Mouse (Mus musculus) lung, embryonic 14.5 days (tissue): ENCODE measurements around the gene Fbxo4. TPM values are rescaled to one million over a fixed set of nuclear protein-coding genes. Genes with fewer than 3 reads are reported as not detected.
A peak's percentile ranks its signal among the peaks of the same experiment; 100 is the strongest.

ENCODE experiments used
- ATAC-seq: fragments of 200-750 bp; cut with Nextera tagmentation; 2 replicates; pipeline ENCODE4 v1.8.0; 2017; ENCODE audit warnings: mild to moderate bottlenecking, moderate TSS enrichment, moderate library complexity; ENCODE audit not compliant: insufficient read depth
- DNase-seq: peaks from one replicate; pipeline ENCODE4 v3.0.0-alpha.2; 2015
- H3K27ac ChIP-seq: fragments of 300-500 bp; sonication (generic); 2 replicates; pipeline ENCODE4 v1.5.1; 2014; ENCODE audit warnings: low read depth, mild to moderate bottlenecking, moderate library complexity
- H3K27me3 ChIP-seq: fragments of 300-500 bp; sonication (generic); 2 replicates; pipeline ENCODE4 v1.6.1; 2014; ENCODE audit warnings: low read length, control low read depth; ENCODE audit not compliant: insufficient read depth
- H3K36me3 ChIP-seq: fragments of 300-500 bp; sonication (generic); 2 replicates; pipeline ENCODE4 v1.6.1; 2014; ENCODE audit warnings: control low read depth; ENCODE audit not compliant: insufficient read depth
- H3K4me1 ChIP-seq: fragments of 300-500 bp; sonication (generic); 2 replicates; pipeline ENCODE4 v1.6.1; 2014; ENCODE audit warnings: antibody characterized with exemption, control low read depth; ENCODE audit not compliant: insufficient read depth
- H3K4me2 ChIP-seq: fragments of 300-500 bp; sonication (generic); 2 replicates; pipeline ENCODE4 v1.6.1; 2014; ENCODE audit warnings: mild to moderate bottlenecking
- H3K4me3 ChIP-seq: fragments of 300-500 bp; sonication (generic); 2 replicates; pipeline ENCODE4 v1.5.1; 2014; ENCODE audit warnings: low read depth, low read length
- H3K9ac ChIP-seq: fragments of 300-500 bp; sonication (generic); 2 replicates; pipeline ENCODE4 v1.6.1; 2014
- H3K9me3 ChIP-seq: fragments of 300-500 bp; sonication (generic); 2 replicates; pipeline ENCODE4 v1.6.1; 2016; ENCODE audit warnings: low read depth, low read length, control low read depth
- CTCF ChIP-seq: IDR thresholded peaks from 2 replicates; pipeline ENCODE4 v1.5.1; 2016; ENCODE audit warnings: antibody characterized with exemption, low read depth
- WGBS: fragments of 180-500 bp; shearing (Covaris S2); extraction: QIAGEN DNeasy Blood & Tissue Kit; methylation state at CpG from one replicate; pipeline ENCODE4 v1.1.7; 2014; 5-methylcytosine and 5-hydroxymethylcytosine counted together
- polyA plus RNA-seq: library from polyadenylated mRNA; unstranded; fragments of >200 nt; fragmentation: Nextera tagmentation; extraction: Ambion mirVana; gene quantifications from 2 replicates; pipeline ENCODE4 v1.2.1, GENCODE M21; 2014

Gene Fbxo4
- polyA plus RNA-seq, 1 experiment from 2014 or later: 12.6 TPM

DNA sequence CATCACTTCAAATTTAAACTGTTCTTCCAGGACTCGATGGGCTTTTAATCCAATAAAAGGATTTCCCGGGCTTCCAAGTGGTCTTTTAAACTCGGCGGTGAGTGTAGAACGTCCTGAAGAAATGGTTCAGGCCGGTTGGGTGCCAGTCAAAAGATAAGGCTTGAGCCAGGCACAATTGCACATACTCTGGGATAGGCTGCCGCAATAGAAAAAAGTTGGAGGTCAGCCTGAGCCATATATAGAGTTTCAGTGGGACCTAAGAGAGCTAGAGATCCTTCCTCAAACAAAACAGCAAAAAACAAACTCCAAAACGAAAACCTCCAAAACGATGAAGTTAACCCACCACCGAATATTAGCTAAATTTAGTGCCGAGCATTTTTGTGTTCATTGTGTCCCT lies 46.1 kb upstream of the Fbxo4 start:
- no peak overlapping the region for H3K9ac ChIP-seq
- WGBS: 61% methylated on average over 11 of the region's 11 CpGs
- H3K4me1 ChIP-seq: no peaks in the 10 kb centered on the region; the same call in 1 of the 2 replicates

DNA sequence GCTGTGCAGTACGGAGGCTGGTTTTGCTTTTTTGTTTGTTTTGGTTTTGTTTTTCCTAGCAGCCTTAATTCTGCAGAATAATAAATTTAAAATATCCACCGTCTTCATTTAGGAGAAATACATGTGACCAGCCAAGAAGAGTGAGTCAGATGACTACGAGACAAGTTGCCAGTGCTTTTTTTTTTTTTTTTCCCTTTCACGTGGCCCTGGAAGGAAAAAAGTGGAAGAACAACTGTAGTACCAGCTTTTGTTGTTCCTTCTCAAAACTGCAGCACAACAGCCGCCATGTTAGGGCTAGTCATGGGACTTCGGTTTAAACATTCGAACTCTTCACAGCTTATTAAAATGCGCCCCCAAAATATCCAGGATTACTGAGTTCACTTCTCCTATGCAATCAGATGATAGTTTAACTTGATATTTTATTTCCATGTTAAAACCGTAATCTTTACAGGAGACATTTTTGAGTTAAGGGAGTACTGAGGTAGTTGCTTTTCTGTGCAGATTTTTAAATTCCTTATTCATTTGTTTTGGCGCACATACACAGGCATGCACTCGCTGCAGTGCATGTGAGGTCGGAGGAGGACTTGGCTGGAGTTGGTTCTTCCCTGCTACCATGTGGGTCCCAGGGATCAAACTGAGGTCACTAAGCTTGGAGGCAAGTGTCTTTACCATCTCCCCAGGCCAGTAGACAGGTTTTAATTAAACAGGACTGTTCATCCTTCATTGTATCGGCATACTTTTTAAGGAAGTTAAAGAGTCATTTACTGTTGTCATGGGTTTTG lies 45.5 kb upstream of the Fbxo4 start:
- Histone ChIP-seq H3K27ac (no peak overlapping the region), H3K27me3 (no peaks in the 10 kb centered on the region), H3K9me3 (no peaks in the 10 kb centered on the region), H3K4me1 (no peaks in the 10 kb centered on the region; the same call in 1 of the 2 replicates), H3K4me3 (no peak overlapping the region), H3K4me2 (no peak overlapping the region), H3K36me3 (no peaks in the 10 kb centered on the region), H3K9ac (no peak overlapping the region)
- no peak for ATAC-seq
- TF ChIP-seq CTCF: no peak
- whole genome bisulfite sequencing: 75% methylated on average over 13 of the region's 13 CpGs
- DNase-seq: no peak

More for the DNA sequence above, 46.1 kb upstream of the Fbxo4 start:
- no peaks in the 10 kb centered on the region for H3K9me3 ChIP-seq
- ATAC-seq (no peak), DNase-seq (no peak)
- peak overlapping the region; percentile 70 for H3K4me2 ChIP-seq
- H3K27ac ChIP-seq: no peak overlapping the region; the same call in 1 of the 2 replicates
- no peak overlapping the region for H3K4me3 ChIP-seq
- H3K27me3 ChIP-seq: no peaks in the 10 kb centered on the region
- TF ChIP-seq CTCF: no peak
- H3K36me3 ChIP-seq: no peaks in the 10 kb centered on the region

DNA sequence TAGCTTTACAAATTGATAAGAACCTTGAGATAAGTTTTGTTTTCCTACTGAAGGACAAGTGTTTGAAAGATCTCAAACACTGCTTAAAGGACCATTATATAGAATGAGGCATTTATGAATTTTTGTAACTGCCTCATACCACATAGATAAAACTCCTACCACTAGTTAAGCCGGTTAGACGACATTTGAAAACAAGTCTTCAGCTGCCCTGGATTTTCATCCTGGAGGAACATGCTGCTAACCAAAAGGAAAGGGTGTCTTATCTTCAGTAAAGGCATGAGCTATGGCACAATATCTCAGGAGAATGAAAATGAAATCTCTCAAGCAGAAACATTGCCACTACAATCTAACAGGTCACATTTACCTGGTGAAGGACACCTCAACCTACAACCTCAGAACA lies 44.4 kb upstream of the Fbxo4 start:
- no peaks in the 10 kb centered on the region for H3K36me3 ChIP-seq
- WGBS: 67% methylated on average over 2 of the region's 2 CpGs
- H3K4me3 ChIP-seq: no peak overlapping the region
- H3K27me3 ChIP-seq: no peaks in the 10 kb centered on the region
- no peak for TF ChIP-seq CTCF
- DNase-seq (peak; percentile 34), ATAC-seq (no peak)
- no peak overlapping the region for H3K27ac ChIP-seq
- H3K9ac ChIP-seq: no peak overlapping the region
- no peaks in the 10 kb centered on the region for H3K9me3 ChIP-seq
- H3K4me2 ChIP-seq: no peak overlapping the region
- H3K4me1 ChIP-seq: no peaks in the 10 kb centered on the region; the same call in 1 of the 2 replicates

DNA sequence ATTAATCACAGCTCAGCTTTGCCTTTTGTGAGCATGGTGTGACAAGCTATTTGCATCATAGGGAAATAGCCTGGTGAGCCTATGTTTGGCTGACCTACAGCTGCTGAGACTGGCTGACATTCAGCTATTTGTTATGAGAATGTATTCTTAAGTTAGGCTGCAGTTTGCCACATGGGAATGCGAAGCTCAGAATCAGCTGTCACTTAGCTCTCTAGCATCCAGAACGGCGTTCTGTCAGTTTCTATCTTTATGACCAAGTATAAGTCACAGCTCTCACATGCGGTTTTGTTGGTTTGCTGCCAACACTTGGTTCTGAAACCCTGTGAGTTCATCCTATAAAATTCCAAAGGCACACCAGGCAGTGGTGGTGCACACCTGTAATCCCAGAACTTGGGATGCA lies 41.3 kb upstream of the Fbxo4 start:
- Histone ChIP-seq H3K36me3 (no peaks in the 10 kb centered on the region), H3K4me3 (no peak overlapping the region), H3K27me3 (no peaks in the 10 kb centered on the region), H3K9me3 (no peaks in the 10 kb centered on the region), H3K9ac (no peak overlapping the region), H3K27ac (no peak overlapping the region), H3K4me2 (no peak overlapping the region), H3K4me1 (no peaks in the 10 kb centered on the region)
- DNase-seq (peak; percentile 29), ATAC-seq (no peak)
- no peak for TF ChIP-seq CTCF
- WGBS: 47% methylated on average over 4 of the region's 4 CpGs

DNA sequence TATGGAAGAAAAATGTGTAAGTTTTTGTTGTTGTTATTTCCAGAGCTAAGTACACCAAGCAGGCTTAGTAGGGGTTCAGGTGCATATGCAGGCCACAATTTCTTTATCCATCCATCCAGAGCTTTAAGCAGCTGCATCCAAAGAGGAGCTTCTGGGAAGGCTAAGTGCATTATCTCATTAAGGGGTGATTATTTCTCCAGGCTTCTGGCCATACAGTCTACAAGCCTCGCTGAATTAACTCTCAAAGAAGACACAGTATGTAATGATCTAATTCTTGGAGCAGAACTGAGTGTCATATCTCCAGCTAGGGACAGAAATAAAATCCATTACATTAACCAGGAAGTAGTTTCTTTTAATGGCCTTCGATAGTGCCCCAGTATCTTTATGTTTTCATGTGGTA lies 34.5 kb upstream of the Fbxo4 start:
- WGBS: 67% methylated on average over 2 of the region's 2 CpGs
- TF ChIP-seq CTCF: no peak
- H3K27ac ChIP-seq: no peak overlapping the region
- no peak overlapping the region for H3K9ac ChIP-seq
- no peak overlapping the region for H3K4me3 ChIP-seq
- H3K4me2 ChIP-seq: no peak overlapping the region
- no peaks in the 10 kb centered on the region for H3K36me3 ChIP-seq
- H3K27me3 ChIP-seq: no peaks in the 10 kb centered on the region
- no peaks in the 10 kb centered on the region for H3K9me3 ChIP-seq
- DNase-seq: no peak
- no peak for ATAC-seq
- no peaks in the 10 kb centered on the region for H3K4me1 ChIP-seq

DNA sequence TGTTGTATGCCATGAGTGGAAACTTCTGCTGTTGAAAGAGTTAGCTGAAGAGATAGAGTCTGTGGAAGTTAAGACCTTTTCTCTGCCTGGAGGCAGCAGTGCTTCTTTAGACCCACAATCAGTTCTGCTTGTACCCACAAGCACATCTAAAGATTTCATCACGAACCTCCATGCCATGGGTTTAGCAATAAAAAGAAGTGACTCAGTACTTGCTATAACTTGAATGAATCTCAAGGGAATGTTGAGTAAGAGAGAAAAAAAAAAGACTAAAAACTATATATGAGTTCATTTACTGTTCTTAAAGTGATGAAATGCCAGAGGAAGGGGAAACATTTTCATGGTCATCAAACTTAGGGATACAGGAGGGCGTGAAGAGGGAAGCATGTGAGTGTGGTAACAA lies 21.2 kb upstream of the Fbxo4 start:
- Histone ChIP-seq H3K9me3 (no peaks in the 10 kb centered on the region; the same call in 1 of the 2 replicates), H3K27me3 (no peaks in the 10 kb centered on the region), H3K4me1 (no peaks in the 10 kb centered on the region), H3K4me3 (no peak overlapping the region), H3K27ac (no peak overlapping the region), H3K9ac (no peak overlapping the region), H3K4me2 (no peak overlapping the region), H3K36me3 (no peaks in the 10 kb centered on the region)
- no peak for DNase-seq
- no peak for ATAC-seq
- TF ChIP-seq CTCF: no peak
- WGBS: 74% methylated on average over 2 of the region's 2 CpGs

DNA sequence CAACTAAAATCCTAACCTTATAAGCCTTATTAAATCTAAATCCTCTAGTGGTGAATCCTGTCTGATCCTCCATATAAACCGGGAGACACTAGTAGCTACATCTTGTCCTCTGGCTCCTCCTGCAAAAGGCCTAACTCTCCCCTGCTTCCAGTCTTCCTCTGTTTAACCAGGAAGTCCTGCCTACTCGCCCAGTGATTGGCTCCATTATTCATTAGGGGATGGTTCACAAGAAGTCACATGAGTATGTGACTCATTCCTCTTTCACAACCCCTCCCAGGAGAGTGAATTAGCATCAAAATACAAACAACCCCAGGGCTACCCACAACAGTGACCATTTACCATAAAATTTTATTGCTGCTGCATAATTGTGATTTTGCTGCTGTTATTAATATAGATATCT lies 19.8 kb upstream of the Fbxo4 start:
- ATAC-seq (no peak), DNase-seq (no peak)
- H3K9ac ChIP-seq: no peak overlapping the region
- H3K9me3 ChIP-seq: no peaks in the 10 kb centered on the region
- H3K4me2 ChIP-seq: no peak overlapping the region
- no peak overlapping the region for H3K4me3 ChIP-seq
- no peaks in the 10 kb centered on the region for H3K27me3 ChIP-seq
- no peaks in the 10 kb centered on the region for H3K36me3 ChIP-seq
- peaks cover 5% of the 10 kb centered on the region for H3K4me1 ChIP-seq
- 68% methylated on average over 2 of the region's 2 CpGs for WGBS
- no peak overlapping the region for H3K27ac ChIP-seq
- no peak for TF ChIP-seq CTCF
